Mouse (Mus musculus) heart, embryonic 11.5 days (tissue): ENCODE measurements around the gene Anp32e. TPM values are rescaled to one million over a fixed set of nuclear protein-coding genes. Genes with fewer than 3 reads are reported as not detected.
"Not testable (repeated sequence)": the region's sequence is repeated elsewhere in the genome, so short reads cannot be mapped to it uniquely, and the experiment has no call there.

ENCODE experiments used
- ATAC-seq: fragments of 200-750 bp; cut with Nextera tagmentation; replicated peaks from 2 replicates; pipeline ENCODE4 v1.8.0; 2017; ENCODE audit warnings: moderate library complexity; ENCODE audit not compliant: insufficient number of reproducible peaks, low FRiP score, low TSS enrichment
- H3K27ac ChIP-seq: fragments of 300-500 bp; sonication (generic); 2 replicates; pipeline ENCODE4 v1.5.1; 2014; ENCODE audit warnings: mild to moderate bottlenecking, low read depth, low read length
- H3K27me3 ChIP-seq: fragments of 300-500 bp; sonication (generic); 2 replicates; pipeline ENCODE4 v1.6.1; 2014; ENCODE audit warnings: mild to moderate bottlenecking, low read length, mixed read lengths; ENCODE audit not compliant: control insufficient read depth, insufficient read depth
- H3K36me3 ChIP-seq: fragments of 300-500 bp; sonication (generic); 2 replicates; pipeline ENCODE4 v1.6.1; 2014; ENCODE audit warnings: mild to moderate bottlenecking, low read length, moderate library complexity, mixed read lengths; ENCODE audit not compliant: control insufficient read depth, insufficient read depth
- H3K4me1 ChIP-seq: fragments of 300-500 bp; sonication (generic); 2 replicates; pipeline ENCODE4 v1.6.1; 2014; ENCODE audit warnings: low read length; ENCODE audit not compliant: control insufficient read depth, insufficient read depth
- H3K4me2 ChIP-seq: fragments of 300-500 bp; sonication (generic); 2 replicates; pipeline ENCODE4 v1.6.1; 2014; ENCODE audit warnings: mild to moderate bottlenecking, moderate library complexity
- H3K4me3 ChIP-seq: fragments of 300-500 bp; sonication (generic); 2 replicates; pipeline ENCODE4 v1.5.1; 2014; ENCODE audit warnings: low read depth, low read length
- H3K9ac ChIP-seq: fragments of 300-500 bp; sonication (generic); 2 replicates; pipeline ENCODE4 v1.6.1; 2014; ENCODE audit warnings: mild to moderate bottlenecking, low read depth, low read length, moderate library complexity
- H3K9me3 ChIP-seq: fragments of 300-500 bp; sonication (generic); replicated peaks from 2 replicates; pipeline ENCODE4 v1.6.1; 2016; ENCODE audit warnings: low read length; ENCODE audit not compliant: control insufficient read depth
- WGBS: fragments of 180-500 bp; shearing (Covaris S2); extraction: QIAGEN DNeasy Blood & Tissue Kit; methylation state at CpG from one replicate; pipeline ENCODE4 v1.1.7; 2014; ENCODE audit not compliant: insufficient replicate concordance; 5-methylcytosine and 5-hydroxymethylcytosine counted together
- polyA plus RNA-seq: library from polyadenylated mRNA; unstranded; fragments of >200 nt; fragmentation: Nextera tagmentation; extraction: Ambion mirVana; gene quantifications from 2 replicates; pipeline ENCODE4 v1.2.1, GENCODE M21; 2014

Anp32e gene
- polyA plus RNA-seq, 1 experiment from 2014 or later = 71.0 TPM

DNA sequence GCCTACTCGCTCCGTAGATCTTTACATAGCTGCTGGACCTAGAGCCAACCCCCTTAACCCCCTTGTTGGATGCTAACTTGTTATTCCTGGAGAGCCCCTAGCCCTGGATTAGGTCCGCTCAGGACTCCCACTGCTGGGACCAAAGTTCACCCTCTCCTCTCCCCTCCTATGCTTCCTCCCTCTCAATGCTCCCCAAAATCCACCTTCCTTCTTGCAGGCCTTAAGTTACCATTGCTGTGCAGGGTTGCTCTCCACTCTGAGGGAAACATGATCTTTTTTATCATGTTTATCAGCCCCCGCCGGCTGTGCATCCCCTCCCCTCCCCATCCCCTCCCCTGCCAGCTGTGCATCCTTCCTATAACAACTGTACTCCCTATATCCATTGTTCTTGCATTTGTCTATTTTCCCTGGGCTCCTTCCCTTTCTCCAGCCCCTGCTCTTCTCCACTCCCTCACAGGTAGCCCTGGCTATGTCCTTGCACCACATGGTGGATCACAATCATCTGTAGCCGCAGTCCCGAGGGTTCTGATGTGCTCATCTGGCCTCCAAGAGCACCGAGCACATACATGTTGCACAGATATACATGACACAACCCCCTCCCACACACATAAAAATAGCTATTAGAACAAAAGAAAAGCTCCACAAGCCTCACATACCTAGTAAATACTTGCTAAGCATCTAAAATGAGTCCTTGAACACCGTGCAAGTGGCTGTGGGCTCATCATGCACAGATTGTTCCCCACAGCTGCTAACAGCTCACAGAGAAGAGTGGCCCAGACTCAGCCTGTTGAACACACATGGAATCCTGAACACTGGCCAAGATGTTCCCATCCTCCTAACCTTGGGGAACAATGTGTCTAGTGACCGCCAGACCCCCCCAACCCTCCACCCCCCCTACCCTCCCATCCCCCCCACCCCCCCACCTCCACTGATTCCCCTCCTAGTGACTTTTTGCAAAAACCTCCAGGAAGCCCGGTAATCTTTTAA lies 36.7 kb upstream of the Anp32e start:
- 0 out of 2 replicates have a peak, but pooled peaks have one; percentile 19 for ATAC-seq
- Histone ChIP-seq H3K36me3 (no peaks in the 10 kb centered on the region), H3K27ac (peak overlapping the region; percentile 88), H3K27me3 (no peaks in the 10 kb centered on the region), H3K4me1 (peaks cover 14% of the 10 kb centered on the region), H3K9ac (peak overlapping the region; percentile 71; the same call in 1 of the 2 replicates), H3K4me2 (peak overlapping the region; percentile 66), H3K9me3 (no peaks in the 10 kb centered on the region), H3K4me3 (peak overlapping the region; percentile 40)
- 38% methylated on average over 11 of the region's 11 CpGs for WGBS

DNA sequence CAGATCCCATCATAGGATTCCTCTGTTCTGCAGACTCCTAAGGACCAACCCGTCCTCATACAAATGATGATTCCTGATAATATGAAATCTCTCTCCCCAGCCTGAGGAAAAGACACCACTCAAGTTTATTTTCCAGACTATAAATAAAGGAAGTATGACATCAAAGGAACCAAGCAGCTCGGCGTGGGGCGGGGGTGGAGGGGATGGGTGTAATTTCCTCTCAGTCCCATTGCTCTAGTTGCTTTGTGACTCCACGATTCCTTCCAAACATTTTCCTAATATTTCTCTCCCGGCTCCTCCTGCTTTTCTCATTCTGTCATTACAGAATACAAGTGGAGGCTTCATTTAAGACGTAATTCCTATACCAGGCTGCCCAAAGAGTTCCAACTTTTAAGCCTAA lies 35.9 kb upstream of the Anp32e start:
- 20% methylated on average over 7 of the region's 7 CpGs for WGBS
- peak overlapping the region; percentile 79 for H3K9ac ChIP-seq
- H3K36me3 ChIP-seq = no peaks in the 10 kb centered on the region
- peak overlapping the region; percentile 65 for H3K4me2 ChIP-seq
- H3K9me3 ChIP-seq = no peaks in the 10 kb centered on the region
- no peaks in the 10 kb centered on the region for H3K27me3 ChIP-seq
- ATAC-seq = no peak
- peak overlapping the region; percentile 86 for H3K27ac ChIP-seq
- H3K4me1 ChIP-seq = peaks cover 14% of the 10 kb centered on the region
- H3K4me3 ChIP-seq = peak overlapping the region; percentile 55

DNA sequence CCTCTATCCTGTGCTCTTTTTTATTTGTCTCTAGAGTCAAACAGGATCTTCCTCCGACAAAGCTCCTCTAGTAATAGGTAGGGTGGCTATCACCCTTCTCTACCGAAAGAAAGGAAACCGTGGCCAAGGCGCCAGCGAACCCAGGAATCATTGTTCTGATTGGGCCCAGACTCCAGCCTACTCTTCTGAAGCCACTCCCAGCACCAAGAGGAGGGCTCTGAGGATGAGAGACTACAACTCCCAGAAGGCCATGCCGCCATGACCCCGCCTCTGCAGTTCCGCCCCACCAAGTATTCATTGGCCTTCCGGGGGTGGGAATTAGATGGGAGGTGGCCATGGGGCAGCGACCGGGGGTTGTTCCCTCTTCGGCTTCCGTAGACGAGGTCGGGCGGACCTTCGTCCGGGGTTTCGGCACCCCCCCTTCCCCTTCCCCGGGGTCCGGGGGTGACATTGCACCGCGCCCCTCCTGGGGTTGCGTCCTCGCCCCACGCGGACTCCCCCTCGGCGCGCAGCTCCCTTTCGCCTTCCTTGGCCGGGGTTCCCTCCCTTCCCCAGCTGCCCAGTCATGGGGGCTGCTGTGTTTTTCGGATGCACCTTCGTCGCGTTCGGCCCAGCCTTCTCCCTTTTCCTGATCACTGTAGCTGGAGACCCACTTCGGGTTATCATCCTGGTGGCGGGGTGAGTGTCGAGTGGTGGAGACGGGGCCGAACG lies 35.3 kb upstream of the Anp32e start, which contains the start of gene Aph1a:
Gene Aph1a (plus strand): TSS at position 364 of the 711 bp plus-strand sequence.
- Histone ChIP-seq H3K27ac (peak within 1 kb of the TSS; percentile 86), H3K9ac (peak within 1 kb of the TSS; percentile 79), H3K4me1 (peaks cover 14% of the 10 kb centered on the region), H3K4me2 (peak within 1 kb of the TSS; percentile 81), H3K4me3 (peak within 1 kb of the TSS; percentile 55)
- not testable (repeated sequence) for H3K27me3 ChIP-seq, H3K36me3 ChIP-seq, H3K9me3 ChIP-seq
- WGBS = under 1% methylated on average over 24 of the region's 43 CpGs
- peak; percentile 95 for ATAC-seq

DNA sequence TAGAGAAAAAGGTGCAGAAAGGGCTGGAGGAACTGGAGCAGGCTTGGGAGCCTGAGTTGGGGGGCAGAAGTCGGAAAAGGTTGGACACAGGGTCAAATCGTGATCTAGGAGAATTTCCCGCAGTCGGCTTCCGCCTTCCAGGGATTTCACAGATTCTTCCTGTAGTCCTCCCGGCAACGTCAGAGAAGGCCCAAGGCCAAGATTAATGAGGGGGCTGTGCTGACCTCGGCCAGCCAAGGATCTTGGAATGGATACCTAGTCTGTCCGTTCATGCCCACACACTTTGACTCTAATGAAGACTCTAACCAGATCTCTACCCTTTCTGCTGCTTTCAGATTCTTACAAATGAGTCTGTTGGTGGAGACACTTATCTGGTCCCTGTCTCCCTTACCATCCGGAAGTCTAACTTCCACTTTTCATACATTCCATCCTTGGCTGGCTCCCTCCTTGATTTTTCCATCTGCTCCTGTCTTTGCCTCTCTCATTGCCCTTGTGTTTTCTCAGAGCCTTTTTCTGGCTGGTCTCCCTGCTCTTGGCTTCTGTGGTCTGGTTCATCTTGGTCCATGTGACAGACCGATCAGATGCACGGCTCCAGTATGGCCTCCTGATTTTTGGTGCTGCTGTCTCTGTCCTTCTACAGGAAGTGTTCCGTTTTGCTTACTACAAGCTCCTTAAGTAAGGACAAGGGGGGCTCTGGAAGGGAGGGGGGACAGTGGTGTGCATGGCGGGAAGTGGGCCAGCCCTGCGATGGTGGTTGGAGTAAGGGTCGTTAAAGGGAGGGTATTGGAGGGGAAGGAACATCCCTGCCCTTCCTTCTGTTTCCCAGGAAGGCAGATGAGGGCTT lies 34.5 kb upstream of the Anp32e start:
- Histone ChIP-seq H3K4me3 (peak overlapping the region; percentile 55), H3K9ac (peak overlapping the region; percentile 79), H3K27ac (peak overlapping the region; percentile 86), H3K4me2 (peak overlapping the region; percentile 81), H3K27me3 (no peaks in the 10 kb centered on the region), H3K36me3 (no peaks in the 10 kb centered on the region), H3K4me1 (peaks cover 14% of the 10 kb centered on the region), H3K9me3 (no peaks in the 10 kb centered on the region)
- WGBS = 10% methylated on average over 16 of the region's 16 CpGs
- ATAC-seq = no peak

DNA sequence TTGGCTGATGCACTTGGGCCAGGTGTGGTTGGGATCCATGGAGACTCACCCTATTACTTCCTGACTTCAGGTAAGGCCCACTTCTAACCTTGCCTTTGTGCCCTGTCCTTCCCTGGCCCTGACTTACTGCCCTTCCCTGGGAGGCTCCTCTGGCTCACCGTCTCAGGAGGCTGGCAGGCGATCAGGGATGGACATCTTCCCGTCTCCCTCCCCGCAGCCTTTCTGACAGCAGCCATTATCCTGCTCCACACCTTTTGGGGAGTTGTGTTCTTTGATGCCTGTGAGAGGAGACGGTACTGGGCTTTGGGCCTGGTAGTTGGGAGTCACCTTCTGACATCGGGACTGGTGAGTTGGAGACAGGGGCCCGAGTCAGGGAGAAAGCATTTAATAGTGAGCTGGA lies 33.5 kb upstream of the Anp32e start:
- not testable (repeated sequence) for H3K36me3 ChIP-seq, H3K4me3 ChIP-seq, H3K9me3 ChIP-seq, H3K9ac ChIP-seq, ATAC-seq, H3K4me2 ChIP-seq, H3K27ac ChIP-seq, H3K27me3 ChIP-seq
- 83% methylated on average over 7 of the region's 7 CpGs for WGBS
- peaks cover 14% of the 10 kb centered on the region for H3K4me1 ChIP-seq

DNA sequence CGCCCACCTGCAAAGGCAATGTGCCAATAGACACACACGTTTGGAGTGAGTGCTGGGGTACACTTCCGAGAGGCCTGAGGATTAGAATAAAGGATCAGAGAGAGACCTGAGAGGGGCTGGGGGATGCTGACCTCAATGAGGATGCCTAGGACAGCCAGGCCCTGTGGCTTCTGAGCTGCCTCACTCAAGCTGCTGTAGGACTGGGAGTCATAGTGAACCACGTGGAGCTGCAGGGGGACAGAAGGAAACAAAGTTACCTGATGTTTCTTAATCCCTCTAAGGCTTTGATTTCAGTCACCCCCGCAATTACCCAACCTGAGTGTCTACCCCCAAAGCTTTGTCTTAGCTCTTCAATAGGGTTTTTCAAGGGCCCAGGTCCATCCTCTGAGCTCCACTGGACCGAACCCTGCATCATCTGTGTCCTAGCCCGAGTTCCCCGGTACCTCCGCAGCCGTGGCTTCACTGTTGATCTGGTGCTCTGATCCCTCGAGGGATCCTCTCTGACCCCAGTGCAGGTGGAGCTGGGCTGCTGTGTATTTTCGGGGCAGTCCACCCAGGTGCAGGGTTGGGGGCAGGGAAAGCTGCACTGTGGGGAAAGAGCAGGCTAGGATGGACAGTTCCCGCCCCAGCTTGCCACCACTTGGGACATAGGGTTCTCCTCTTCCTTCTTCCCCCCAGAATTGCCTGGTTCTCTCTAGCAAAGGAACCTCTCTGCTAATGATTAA lies 29.1 kb upstream of the Anp32e start:
- Histone ChIP-seq H3K36me3 (no peaks in the 10 kb centered on the region), H3K27me3 (no peaks in the 10 kb centered on the region), H3K4me1 (peaks cover 26% of the 10 kb centered on the region), H3K4me3 (no peak overlapping the region), H3K9ac (no peak overlapping the region), H3K4me2 (no peak overlapping the region), H3K9me3 (no peaks in the 10 kb centered on the region), H3K27ac (no peak overlapping the region)
- no peak for ATAC-seq
- WGBS = 81% methylated on average over 13 of the region's 13 CpGs

DNA sequence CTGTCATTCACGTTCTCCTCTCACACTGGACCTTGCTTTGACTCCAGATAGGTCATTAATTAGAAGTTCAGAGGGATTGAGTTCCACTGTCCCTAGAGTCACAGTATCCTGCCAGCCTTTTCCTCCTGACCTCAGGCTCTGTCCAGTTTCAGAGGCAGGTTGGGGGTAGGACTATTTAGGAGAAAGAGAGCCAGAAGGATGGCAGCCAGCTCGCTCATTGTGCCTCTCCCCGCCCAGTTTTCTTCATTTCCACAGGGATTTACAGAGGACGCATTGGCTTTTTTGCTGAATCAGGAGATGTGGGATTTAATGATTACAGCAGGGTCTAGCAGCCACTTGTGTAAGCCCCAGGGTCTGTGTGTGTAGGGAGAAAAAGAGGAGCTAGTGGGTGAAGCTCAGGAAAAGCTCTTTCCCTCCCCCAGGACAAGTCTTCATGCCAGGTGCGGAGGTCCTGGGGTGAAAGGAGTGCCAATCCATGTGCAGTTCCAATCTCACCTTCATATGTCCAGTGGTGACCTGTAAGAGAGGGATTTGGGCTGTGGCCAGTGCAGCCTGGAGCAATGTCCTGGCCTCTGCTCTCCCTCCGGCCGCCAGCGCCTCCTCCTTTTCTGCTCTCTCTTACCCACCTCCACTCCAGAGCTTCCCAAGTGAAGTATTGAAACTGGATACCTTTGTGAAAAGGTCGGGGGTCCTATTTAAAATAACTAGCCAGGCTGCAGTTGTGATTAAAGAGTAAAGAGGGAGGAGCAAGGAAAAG lies 27.3 kb upstream of the Anp32e start:
- Histone ChIP-seq H3K27me3 (no peaks in the 10 kb centered on the region), H3K9me3 (no peaks in the 10 kb centered on the region), H3K36me3 (no peaks in the 10 kb centered on the region), H3K9ac (peak overlapping the region; percentile 39; the same call in 1 of the 2 replicates), H3K4me1 (peaks cover 35% of the 10 kb centered on the region), H3K4me3 (no peak overlapping the region), H3K4me2 (peak overlapping the region; percentile 90), H3K27ac (0 out of 2 replicates have a peak overlapping the region, but pooled peaks have one; percentile 41)
- 63% methylated on average over 9 of the region's 9 CpGs for WGBS
- ATAC-seq = no peak
